Mouse (Mus musculus) T-helper 1 cell (primary cell): ENCODE measurements at regions not wholly inside any gene's neighbourhood (a gene's known extent, or its start where the extent isn't known, plus 50 kb on each side); places are given as distances from the start of the nearest gene placed in this dataset.
"Not testable (repeated sequence)": the region's sequence is repeated elsewhere in the genome, so short reads cannot be mapped to it uniquely, and the experiment has no call there.

Experiments used
- in situ Hi-C: fragments of 300-600 bp; cut with MboI, MseI; formaldehyde crosslinking; loops from one replicate; pipeline ENCODE4 v1.15.1; 2025; ENCODE audit warnings: high pct_unique_total_duplicates

DNA sequence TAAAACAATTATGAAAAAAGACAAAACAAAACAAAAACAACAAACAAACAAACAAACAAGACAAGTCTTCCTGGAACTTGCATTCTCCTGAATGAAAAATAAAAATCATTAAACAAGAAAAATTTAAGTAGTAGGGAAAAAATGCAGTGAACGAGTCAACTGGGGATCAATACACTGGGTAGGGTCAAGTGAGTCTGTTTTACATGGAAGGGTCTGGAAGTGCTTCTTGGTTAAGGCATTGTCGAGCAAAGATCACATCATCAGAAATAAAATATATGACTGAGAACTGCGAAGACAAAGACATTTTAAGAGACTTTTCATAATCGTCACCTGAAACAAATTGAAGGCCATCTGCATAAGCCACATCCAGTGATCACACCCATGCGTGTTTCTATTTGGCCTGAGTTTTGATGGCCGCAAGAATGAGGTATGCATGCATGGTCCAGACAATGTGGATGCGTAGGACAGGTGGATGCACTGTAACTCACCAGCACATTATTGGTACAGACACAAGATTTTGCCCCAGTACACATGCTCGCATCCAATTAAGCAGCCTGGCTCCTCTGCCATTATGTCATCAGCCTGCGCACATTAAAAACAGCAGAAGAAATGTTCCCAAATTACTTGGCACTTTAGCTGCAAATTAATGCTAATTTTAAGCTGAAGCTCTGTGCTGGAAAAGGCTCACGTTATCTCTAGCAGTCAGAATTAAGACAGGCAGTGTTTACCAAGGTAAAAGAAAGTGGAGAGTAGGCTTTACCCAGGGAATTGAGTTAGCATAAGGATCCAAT lies 475.3 kb downstream of the Lmo7 start:
- in situ Hi-C loops: no loop called here

DNA sequence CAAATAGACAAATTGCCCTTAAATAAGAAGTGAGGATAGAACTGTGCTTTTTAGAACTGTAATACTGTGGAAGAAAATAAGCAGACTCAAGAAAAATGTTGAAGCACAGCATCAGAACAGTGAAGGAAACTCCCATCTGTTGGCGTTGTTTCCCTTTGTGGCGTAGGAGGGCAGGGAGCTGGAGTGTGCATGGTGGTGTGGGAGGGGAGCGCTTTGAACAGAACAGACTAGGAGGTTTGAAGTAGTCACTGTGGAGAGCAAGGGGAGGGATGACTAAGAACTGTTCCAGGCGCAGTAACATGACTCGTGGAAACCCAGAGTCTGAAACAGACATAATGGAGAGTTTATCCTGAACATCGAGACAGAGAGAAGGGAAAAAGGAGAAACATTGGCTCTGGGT lies 469.7 kb downstream of the Lmo7 start:
- in situ Hi-C loops: no loop called here

DNA sequence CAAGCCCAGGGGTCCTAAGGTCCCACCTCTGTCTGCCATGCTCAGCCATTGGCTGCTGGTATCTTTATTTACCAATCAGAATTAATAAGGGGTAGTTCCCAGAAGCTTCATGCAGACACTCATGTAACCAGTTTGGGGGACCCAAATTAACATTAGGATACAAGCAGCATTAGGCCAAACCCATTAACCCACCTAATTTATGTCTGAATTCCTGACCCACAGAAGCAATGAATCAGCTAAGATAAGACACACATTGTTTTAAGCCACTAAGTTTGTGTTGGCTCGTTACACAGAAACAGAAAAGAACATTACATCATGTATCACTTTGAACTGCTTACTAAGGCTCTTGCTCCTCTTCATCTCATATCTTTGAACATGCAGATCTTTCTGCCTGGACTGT lies 461.0 kb downstream of the Lmo7 start:
- in situ Hi-C loops: no loop called here

DNA sequence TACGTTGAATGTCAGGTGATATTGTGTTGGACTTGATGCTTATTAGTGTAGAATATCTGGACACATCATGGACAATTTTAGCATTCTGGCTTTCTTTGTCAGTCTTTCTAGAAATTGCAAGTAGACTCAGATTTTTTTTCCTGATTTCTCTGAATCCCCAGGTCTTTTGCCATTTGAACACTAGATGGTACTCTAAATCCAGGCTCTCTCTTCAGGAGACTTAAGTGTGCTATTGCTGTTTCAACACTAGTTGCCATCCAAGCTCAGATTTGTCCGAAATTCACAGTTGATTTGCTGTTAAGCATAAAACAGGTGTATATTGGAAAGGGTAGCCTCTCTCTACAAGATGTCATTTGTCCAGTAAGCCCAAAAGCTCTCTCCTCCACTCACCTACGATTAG lies 451.5 kb downstream of the Lmo7 start:
- in situ Hi-C loops: no loop called here

DNA sequence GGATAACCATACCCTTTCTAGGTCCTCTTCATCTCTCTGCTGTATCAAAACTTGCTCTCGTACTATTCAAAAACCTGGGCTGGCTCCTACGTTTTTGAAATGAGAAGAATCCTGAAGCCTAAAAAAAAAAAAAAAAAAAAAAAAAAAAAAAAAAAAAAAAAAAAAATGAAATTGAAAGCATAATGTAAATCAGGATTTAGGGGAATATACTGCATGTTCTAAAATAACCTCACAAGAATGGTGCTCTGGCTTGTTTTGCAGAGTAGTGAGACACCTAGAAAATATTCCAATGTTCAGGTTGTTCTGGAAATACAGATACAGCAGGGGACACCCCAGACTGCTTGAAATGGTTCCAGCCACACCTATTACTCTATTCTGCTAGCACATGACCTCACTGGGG lies 442.0 kb downstream of the Lmo7 start:
- in situ Hi-C loops: no loop called here

DNA sequence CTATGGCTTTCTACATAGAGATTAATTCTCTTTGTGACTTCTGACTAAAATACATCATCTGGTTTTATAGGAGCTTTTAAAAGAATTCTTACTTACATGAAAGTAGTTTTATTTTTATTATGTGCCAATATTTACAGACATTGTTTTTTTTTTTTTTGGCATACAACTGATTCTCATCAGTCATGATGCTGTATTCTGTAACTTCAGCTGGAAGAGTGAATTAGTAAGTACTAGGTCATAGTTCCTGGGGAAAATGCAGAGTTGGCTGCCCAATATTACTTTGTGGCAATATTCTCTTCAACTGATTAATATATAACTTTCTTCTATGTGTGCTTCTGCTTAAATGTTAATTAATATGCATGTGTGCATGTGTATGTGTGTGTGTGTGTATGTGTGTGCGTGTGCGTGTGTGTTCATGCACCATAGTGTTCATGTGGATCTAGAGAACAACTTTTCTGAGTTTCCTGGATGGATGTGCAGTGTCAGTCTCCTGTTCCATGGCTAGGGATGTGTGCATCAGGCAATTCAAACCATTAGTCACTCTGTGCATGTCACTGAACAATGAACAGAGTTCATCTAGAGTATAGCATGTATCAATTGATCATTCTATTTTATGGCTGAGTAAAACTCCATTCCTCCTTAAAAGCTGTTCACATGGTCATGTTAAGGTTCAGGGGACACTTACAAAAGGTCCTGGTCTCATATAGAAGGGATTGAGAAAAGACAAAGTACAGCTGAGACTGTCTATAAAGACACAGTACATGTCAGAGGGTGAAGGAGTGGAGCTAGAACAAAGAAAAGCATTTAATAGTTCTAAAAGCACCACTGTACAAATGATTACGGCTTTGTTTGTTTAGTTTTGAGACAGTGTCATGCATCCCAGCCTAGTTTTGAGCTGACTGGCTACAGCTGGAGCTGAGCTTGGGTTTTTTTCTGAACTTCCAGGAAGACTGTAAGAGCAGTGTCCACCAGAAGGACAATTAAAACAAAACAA lies 431.8 kb downstream of the Lmo7 start:
- in situ Hi-C loops: no loop called here

DNA sequence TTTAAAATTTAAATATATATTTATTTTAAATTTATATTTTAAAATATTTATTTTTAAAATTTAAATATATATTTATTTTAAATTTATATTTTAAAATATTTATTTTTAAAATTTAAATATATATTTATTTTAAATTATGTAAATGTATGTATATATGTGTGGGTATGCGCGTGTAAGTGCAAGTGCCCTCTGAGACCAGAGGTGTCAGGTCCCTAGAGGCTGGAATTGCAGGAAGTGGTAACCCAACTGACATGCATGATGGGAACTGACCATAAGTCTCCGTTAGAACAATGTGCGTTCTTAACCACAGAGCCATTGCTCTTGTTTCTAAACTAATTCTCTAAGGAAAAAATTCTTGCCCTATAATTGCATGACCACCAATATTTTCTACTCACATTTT lies 420.7 kb downstream of the Lmo7 start:
- in situ Hi-C loops: not testable (repeated sequence)

DNA sequence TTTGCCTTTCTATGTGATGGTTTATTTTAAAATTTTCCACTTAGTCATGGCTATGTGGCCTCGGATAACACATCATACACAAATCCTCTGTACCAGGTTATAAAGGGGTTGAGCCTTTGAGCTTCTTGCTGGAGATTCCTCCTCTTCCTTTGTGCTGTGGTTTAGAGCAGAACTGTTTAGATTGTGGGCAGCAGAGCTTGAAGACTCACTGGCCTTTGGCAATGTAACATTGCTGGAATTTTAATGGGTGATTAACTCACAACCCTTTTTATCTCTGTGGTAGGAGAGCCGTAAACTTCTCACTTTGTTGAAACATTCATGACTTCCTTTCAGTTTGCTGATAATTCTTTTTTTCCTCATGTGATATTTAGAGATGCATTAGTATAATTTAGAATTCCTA lies 413.0 kb downstream of the Lmo7 start:
- in situ Hi-C loops: no loop called here

DNA sequence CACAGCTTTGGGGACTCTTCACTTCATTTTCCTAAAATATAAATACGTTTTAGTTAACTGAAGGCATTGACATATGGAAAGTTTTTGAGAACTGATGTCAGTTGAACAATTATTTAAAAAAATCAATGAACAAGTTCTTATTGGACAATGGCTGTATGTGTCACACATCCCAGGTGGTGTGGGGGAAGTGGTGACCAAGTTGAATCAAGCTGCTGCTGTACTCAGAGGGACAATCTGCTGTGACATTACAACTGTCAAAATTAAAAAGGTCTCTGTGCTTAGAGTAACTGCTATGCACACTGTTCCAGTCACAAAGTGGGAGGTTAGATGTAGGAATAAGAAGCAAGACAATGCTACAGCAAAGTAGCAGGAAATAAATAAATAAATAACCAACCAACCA lies 409.2 kb downstream of the Lmo7 start:
- in situ Hi-C loops: no loop called here

DNA sequence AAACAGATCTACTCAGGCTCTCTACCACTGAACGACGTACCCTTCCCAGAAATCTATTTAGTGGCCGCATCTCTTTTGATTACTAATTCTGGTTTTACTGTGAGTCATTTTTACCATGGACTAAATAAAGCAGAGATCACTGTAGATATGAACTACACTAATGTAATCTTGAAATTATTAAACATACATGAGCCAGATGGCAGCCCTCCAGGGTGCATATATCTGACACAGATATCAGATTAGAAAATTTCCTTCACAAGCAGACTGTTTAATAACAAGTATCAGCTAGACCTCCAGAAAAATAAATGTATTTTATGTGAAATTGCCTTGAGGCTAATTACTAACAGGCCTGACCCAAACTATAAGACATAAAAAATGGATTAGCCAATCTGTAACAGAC lies 388.4 kb downstream of the Lmo7 start:
- in situ Hi-C loops: loop anchor here (10.0 kb wide), 1 partner anchor 1953 kb away; no protein-coding TSS in a partner anchor

DNA sequence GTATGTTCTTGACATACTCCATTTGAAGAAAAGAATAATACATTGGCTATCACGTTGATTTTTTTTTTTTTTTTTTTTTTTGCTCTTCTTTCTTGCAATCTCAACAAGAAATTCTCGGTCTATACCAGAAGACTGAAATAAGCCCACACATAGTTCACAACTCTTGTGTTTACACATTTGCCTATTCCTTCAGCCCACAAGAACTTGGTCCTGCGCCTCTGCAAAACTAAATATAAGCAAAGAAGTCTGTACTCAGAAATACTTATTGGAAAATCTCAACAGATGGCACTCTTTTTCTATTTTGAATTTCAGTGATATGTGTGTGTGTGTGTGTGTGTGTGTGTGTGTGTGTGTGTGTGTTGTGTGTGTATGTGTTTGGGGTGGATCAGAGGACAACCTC lies 376.4 kb downstream of the Lmo7 start:
- in situ Hi-C loops: no loop called here

DNA sequence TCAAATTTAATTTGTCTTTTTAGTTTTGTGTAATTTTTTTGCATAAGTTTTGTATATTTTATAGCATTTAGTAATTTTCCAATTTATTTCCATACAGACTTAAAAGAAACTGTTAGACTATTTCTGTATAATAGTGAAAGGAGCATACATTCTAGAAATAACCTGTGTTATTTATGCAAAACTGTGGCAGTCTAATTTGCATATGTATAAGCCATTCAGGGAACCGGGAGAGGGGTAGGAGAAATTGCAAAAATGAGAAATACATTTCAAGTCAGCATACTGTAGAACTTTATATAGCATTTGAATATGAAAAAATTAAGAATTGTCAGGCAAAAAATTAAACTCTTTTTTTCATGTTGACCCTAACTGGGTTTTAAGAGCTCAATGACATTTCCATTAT lies 364.3 kb downstream of the Lmo7 start:
- in situ Hi-C loops: no loop called here

DNA sequence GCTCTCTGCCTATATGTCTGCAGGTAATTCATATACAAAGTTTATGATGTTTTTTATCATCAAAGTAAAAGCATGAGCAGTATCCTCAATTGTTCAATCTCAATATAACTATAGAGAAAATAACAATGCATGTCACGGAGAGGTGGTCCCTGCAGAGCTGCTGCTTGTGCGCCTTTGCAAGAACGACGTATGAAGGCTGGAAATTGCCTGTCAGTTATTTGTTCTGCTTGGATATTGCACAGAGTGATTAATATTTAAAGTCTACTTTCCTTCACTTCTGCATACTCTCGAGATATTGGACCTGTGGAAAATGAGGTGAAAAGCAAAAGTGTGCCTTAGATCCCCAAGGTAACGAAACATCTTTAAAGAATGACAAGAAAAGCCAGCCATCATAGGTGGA lies 362.8 kb downstream of the Lmo7 start:
- in situ Hi-C loops: no loop called here

DNA sequence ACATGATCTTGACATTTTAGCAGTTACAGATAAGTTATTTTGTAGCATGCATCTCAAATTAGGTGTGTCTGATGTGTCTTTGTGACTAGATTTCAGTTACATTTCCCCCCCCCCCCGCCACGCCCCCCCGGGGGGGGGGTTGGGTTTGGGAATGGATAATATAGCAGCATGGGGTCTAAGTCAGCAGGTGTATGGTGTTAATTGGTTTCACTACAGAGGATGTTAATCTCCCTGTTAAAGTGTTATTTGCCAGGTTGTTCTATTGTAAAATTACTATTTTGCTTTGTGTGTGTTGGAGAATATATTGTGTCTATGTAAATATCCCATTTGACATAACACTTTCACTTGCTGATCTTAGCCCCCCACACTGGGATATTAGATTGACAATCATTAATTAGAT lies 319.2 kb downstream of the Lmo7 start:
- in situ Hi-C loops: no loop called here

DNA sequence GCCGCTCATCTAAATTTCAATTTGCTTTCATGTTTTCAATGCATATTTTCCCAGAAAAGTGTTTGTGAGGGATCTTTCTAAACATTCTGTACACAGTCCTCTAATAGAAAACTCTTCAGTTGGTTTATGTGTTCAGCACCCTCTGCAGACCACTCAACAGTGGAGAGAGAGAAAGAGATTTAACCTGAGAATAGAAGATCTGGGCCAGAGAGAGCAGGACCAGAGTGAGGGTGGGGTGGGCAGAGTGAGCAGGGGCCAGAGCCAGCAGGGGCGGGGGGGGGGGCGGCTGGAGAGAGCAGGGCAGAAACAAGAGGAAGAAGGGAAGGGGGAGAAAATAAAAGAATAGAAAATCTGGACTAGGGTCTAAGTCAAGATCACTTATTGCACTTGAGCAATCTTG lies 318.7 kb downstream of the Lmo7 start:
- in situ Hi-C loops: no loop called here

DNA sequence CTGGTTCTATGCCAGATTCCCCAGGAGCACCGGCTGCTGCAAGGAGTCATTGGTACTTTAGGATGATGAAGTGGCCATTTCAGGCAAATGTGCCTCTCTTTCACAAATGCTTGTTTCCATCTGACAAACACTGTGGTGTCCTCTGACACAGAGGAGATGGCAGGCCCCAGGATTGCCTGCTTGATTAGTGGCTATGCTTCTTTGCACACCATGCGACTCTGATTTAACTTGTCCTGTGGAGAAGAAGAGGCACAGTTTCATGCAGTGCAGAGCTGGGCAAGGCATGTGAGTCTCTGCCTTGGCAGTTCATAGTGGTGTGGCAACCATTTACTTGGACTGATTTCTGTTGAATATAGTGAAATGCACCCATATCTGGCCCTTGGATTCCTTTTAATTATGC lies 308.4 kb downstream of the Lmo7 start:
- in situ Hi-C loops: no loop called here

DNA sequence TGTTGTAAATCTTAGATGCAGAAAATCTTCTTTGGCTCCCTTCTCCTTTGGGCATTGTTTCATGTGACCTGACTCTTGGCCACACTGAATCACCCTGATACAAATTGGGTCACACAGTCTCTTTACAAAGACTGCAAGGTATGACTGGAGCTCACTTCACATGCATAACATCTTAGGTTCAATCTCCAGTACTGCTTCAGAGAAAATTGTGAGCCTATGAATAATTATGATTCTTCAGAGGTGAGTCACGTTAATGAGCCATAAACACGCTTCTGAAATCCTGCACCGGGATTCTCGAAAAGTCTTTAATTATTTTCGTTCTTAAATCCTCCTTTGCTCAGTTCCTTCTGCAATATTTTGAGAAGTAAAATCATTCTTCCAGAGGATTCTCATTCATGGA lies 307.7 kb downstream of the Lmo7 start:
- in situ Hi-C loops: no loop called here

DNA sequence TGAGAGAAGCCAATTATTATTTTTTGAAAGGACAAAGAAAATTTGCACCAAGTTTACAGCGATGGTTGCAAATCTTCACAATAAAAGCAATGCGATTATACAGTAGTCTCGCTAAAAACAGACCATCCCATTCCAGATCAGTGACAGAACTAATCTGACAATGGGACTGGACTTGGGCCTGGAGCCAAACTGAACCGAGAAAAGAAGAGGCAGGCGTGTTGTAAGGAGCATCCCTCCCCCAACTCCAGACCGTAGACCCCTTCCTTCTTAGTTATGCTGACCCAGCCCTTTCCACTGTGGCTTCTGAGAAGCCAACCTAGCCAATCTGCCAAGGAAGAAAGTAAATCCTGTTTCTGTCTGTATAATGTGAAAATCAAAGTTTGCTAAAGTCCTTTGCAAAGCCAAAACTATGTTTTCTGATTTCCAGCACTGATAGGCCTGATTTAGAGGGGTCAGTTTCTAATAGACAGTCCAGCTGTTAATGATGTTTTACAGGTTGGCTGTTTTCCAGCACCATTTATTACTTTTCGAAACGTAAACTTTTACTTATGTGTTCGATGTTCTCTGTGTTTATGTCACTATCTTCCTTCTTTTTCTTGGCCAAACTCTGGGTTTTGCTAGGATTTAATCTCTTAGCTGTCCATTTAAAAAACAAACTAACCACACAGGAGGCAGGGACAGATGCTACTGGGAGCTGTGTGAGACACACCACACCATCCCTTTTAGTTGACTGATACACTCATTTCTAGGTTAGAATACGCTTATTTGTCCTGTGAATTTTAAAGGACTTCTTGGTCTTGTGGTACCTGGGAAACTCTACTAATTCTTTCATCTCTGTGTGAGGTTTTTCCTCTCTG lies 301.5 kb downstream of the Lmo7 start:
- in situ Hi-C loops: no loop called here

DNA sequence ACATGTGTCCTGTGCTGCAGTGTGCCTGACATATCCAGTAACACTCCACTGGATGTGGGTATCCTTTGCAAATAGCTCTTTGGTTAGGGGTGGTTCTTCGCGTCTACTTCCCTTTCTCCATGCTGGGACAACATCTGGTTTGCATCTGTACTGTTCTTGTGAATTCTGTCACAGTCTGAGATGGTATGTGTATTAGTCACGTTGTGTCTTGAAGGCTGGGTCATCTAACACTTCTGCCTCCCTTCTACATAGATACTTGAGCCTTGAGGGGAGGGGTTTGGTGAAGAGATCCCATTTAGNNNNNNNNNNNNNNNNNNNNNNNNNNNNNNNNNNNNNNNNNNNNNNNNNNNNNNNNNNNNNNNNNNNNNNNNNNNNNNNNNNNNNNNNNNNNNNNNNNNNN lies 294.9 kb downstream of the Lmo7 start:
- in situ Hi-C loops: no loop called here

DNA sequence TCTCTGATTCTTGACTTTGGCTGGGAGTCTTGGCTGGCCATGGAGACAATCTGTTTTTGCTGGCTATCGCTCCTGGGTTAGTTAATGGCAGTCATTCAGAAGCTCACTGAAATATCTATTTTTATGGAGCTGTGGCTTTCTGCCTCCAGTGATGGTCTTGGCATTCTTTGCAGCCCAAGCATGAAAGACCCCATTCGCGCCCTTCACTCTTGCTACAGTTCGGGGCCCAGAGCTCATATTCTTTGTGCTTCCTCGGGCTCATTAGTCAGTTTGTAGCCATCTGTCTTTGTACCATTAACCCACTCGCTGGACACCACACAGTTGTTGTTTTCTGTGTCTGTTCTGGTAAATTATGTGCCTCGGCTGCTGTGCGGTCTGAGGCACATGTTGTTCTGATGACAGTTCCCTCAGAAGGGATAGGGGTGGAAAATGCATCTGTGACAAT lies 290.4 kb downstream of the Lmo7 start:
- in situ Hi-C loops: no loop called here

DNA sequence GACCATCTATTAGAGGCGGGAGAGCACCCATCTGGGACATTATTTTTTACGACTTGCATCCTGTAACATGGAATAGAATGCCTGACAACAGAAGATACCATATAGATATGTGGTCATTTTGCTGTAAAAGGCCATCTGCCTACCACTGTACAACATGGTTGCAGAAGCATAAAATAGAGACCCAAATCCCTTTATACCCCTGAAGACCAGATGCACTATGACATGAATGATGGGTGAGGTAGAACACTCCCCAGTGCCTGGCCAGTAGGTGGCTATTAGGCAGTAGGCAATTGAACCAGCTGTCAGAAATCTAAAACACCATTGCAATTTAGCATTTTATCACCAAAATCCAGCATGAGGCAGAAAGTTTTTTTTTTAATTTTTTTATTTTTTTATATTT lies 289.6 kb downstream of the Lmo7 start:
- in situ Hi-C loops: no loop called here

DNA sequence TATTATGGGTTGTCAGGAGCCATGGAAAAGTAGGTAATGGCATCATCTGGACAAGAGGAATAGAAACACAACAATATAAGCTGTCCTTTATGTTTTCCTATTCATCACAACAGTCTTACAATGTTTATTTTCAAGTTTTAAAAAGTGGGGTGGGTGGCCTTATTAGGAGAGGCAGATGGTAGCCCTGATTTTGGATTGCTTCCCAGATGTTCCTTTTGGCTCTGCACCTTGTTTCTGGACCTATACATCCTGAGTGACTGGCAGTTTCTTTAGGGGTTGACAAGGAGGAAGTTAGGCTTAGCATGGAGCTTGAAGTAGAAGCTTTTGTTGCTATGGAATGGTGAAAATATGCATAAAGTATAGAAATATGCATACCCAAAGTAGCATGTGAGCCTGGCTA lies 286.8 kb downstream of the Lmo7 start:
- in situ Hi-C loops: no loop called here
